ENCODE assay signal across 8 mouse cellular contexts in genomic region chr8:114440205-114440589, GRCm38 (mm10). TPM values are rescaled to one million over a fixed set of nuclear protein-coding genes. Genes with fewer than 3 reads are reported as not detected.
DNase-seq lines count a peak whose midpoint lies in the region; ATAC-seq and TF ChIP-seq lines count a peak whose summit lies in the region.

No protein-coding gene starts in this region.

- no peak overlapping the region for H3K27ac ChIP-seq in liver, adult 2 months (replicated peaks; ENCODE audit: insufficient read depth, low read depth, low read length)
- no peak overlapping the region for H3K27ac ChIP-seq in brown adipose tissue, adult 24 weeks (replicated peaks; ENCODE audit: low read depth, low read length)
- H3K27ac ChIP-seq in hindbrain, embryonic 16.5 days (ENCODE audit: low read depth, low read length), result peak overlapping the region; percentile 85
- no peak overlapping the region for H3K27ac ChIP-seq in neural tube, embryonic 12.5 days

- TF ChIP-seq CTCF in liver, adult 2 months (IDR thresholded peaks at IDR 0.05; ENCODE audit: low read depth, low read length), result no peak

- peak overlapping the region; percentile 92 for H3K4me2 ChIP-seq in hindbrain, embryonic 16.5 days (ENCODE audit: low read length)
- H3K4me2 ChIP-seq in neural tube, embryonic 12.5 days (replicated peaks), result peak overlapping the region; percentile 91

- no peaks in the 10 kb centered on the region for H3K36me3 ChIP-seq in liver, adult 2 months (ENCODE audit: control insufficient read depth, insufficient read depth, low read length)
- no peaks in the 10 kb centered on the region for H3K36me3 ChIP-seq in hindbrain, embryonic 16.5 days (ENCODE audit: control insufficient read depth, insufficient read depth, low read length)
- H3K36me3 ChIP-seq in neural tube, embryonic 12.5 days, result no peaks in the 10 kb centered on the region

- H3K79me2 ChIP-seq in liver, adult 2 months (ENCODE audit: control insufficient read depth, insufficient read depth, low read length), result no peaks in the 10 kb centered on the region

- H3K4me3 ChIP-seq in liver, adult 2 months (ENCODE audit: insufficient read depth, low read depth, low read length), result peak overlapping the region; percentile 81
- H3K4me3 ChIP-seq in brown adipose tissue, adult 24 weeks (ENCODE audit: insufficient read depth, low read depth, low read length), result peak overlapping the region; percentile 82
- H3K4me3 ChIP-seq in hindbrain, embryonic 16.5 days (ENCODE audit: low read length), result peak overlapping the region; percentile 86
- peak overlapping the region; percentile 69 for H3K4me3 ChIP-seq in neural tube, embryonic 12.5 days

- intact Hi-C loops in left cerebral cortex, postnatal 36 days (cut with DNase I), result no loop called here

- no peaks in the 10 kb centered on the region for H3K27me3 ChIP-seq in liver, adult 2 months (ENCODE audit: control insufficient read depth, insufficient read depth, low read length)
- H3K27me3 ChIP-seq in hindbrain, embryonic 16.5 days (replicated peaks; ENCODE audit: control insufficient read depth, insufficient read depth, low read length), result no peaks in the 10 kb centered on the region
- no peaks in the 10 kb centered on the region for H3K27me3 ChIP-seq in neural tube, embryonic 12.5 days (replicated peaks)

- ATAC-seq in hindbrain, embryonic 16.5 days, result no peak
- ATAC-seq in neural tube, embryonic 12.5 days (ENCODE audit: low FRiP score, low read depth), result peak; percentile 2; the same call in 1 of the 2 replicates

- H3K9ac ChIP-seq in liver, adult 2 months (ENCODE audit: low read depth, low read length), result peak overlapping the region; percentile 80; the same call in 1 of the 2 replicates
- H3K9ac ChIP-seq in hindbrain, embryonic 16.5 days (ENCODE audit: low read depth, low read length), result peak overlapping the region; percentile 84
- peak overlapping the region; percentile 65; the same call in 1 of the 2 replicates for H3K9ac ChIP-seq in neural tube, embryonic 12.5 days

- H3K4me1 ChIP-seq in liver, adult 2 months (ENCODE audit: control insufficient read depth, insufficient read depth, low read length), result 0 out of 2 replicates have a peak, but pooled peaks cover 2% of the 10 kb centered on the region
- H3K4me1 ChIP-seq in brown adipose tissue, adult 24 weeks (ENCODE audit: control insufficient read depth, insufficient read depth, insufficient read length, low read length), result no peaks in the 10 kb centered on the region
- peaks cover 7% of the 10 kb centered on the region for H3K4me1 ChIP-seq in hindbrain, embryonic 16.5 days (ENCODE audit: control insufficient read depth, insufficient read depth, low read depth, low read length)
- H3K4me1 ChIP-seq in neural tube, embryonic 12.5 days, result peaks cover 9% of the 10 kb centered on the region

- no peak for TF ChIP-seq POLR2A in liver, adult 2 months (IDR thresholded peaks at IDR 0.05; ENCODE audit: extremely low read depth, insufficient read depth, low read length)

- 18% methylated on average over 5 of the region's 5 CpGs for WGBS in liver, adult 2 months
- 15% methylated on average over 5 of the region's 5 CpGs for WGBS in hindbrain, embryonic 16.5 days
- WGBS in neural tube, embryonic 12.5 days, result 21% methylated on average over 5 of the region's 5 CpGs

- H3K9me3 ChIP-seq in hindbrain, embryonic 16.5 days (ENCODE audit: control insufficient read depth, low read length), result no peaks in the 10 kb centered on the region
- no peaks in the 10 kb centered on the region for H3K9me3 ChIP-seq in neural tube, embryonic 12.5 days

- DNase-seq in liver, adult 2 months (ENCODE audit: extremely low read depth, low read depth, low spot score), result no peak
- DNase-seq in liver, result no peak
- no peak for DNase-seq in layer of hippocampus, adult 9-10 months (ENCODE audit: low spot score)
- DNase-seq in left cerebral cortex, postnatal 36 days (ENCODE audit: low spot score in 2 of 2), result no peak
- no peak for DNase-seq in lung, postnatal 14 days

RNA-seq across cellular contexts. Expression of gene Wwox, which starts 0.7 kb away (rescaled TPM):
- total RNA-seq in liver, adult 2 months (2014; rRNA removed), result 9.9 and 10.0 TPM in 2 replicates
- polyA plus RNA-seq in liver, adult 2 months (2012; rRNA removed), result 5.1 and 7.2 TPM in 2 replicates
- 7.5 and 11.8 TPM in 2 replicates for polyA plus RNA-seq in brown adipose tissue, adult 24 weeks (2012; ENCODE audit: insufficient read depth, insufficient read length, missing spikeins)
- 13.6 and 14.9 TPM in 2 replicates for polyA plus RNA-seq in hindbrain, embryonic 16.5 days (2015; fragmentation: Nextera tagmentation; extraction: Ambion mirVana)
- 12.7 TPM in 2 replicates for polyA plus RNA-seq in neural tube, embryonic 12.5 days (2016; fragmentation: Nextera tagmentation; extraction: Ambion mirVana)
- 10 to 100 TPM; 13.3 to 16.5 TPM for total RNA-seq in left cerebral cortex, postnatal 36 days (2021)

RNA-seq across cellular contexts. Expression of gene Clec3a, which starts 22.3 kb away (rescaled TPM):
- total RNA-seq in liver, adult 2 months (2014; rRNA removed), result not detected in 2 replicates
- not detected in 2 replicates for polyA plus RNA-seq in liver, adult 2 months (2012; rRNA removed)
- not detected in 2 replicates for polyA plus RNA-seq in brown adipose tissue, adult 24 weeks (2012; ENCODE audit: insufficient read depth, insufficient read length, missing spikeins)
- polyA plus RNA-seq in hindbrain, embryonic 16.5 days (2015; fragmentation: Nextera tagmentation; extraction: Ambion mirVana), result 0.29 and 0.39 TPM in 2 replicates
- 0.37 TPM in 1 of 2 replicates, not detected in the other for polyA plus RNA-seq in neural tube, embryonic 12.5 days (2016; fragmentation: Nextera tagmentation; extraction: Ambion mirVana)
- not detected for total RNA-seq in left cerebral cortex, postnatal 36 days (2021)
